Mouse (Mus musculus) hindbrain, embryonic 11.5 days (tissue): ENCODE results near the gene Trarg1. TPM values are rescaled to one million over a fixed set of nuclear protein-coding genes. Genes with fewer than 3 reads are reported as not detected.

ENCODE experiments used
- ATAC-seq: fragments of 200-750 bp; cut with Nextera tagmentation; 2 replicates; pipeline ENCODE4 v1.8.0; 2017; ENCODE audit warnings: mild to moderate bottlenecking, moderate TSS enrichment, moderate library complexity; ENCODE audit not compliant: low FRiP score
- DNase-seq: peaks from one replicate; pipeline ENCODE4 v3.0.0-alpha.2; 2015; ENCODE audit warnings: low spot score
- H3K27ac ChIP-seq: fragments of 300-500 bp; sonication (generic); 2 replicates; pipeline ENCODE4 v1.5.1; 2014; ENCODE audit warnings: mild to moderate bottlenecking, low read depth, low read length
- H3K27me3 ChIP-seq: fragments of 300-500 bp; sonication (generic); 2 replicates; pipeline ENCODE4 v1.6.1; 2014; ENCODE audit warnings: mild to moderate bottlenecking, low read length, moderate library complexity, mixed read lengths; ENCODE audit not compliant: control insufficient read depth, insufficient read depth
- H3K36me3 ChIP-seq: fragments of 300-500 bp; sonication (generic); 2 replicates; pipeline ENCODE4 v1.6.1; 2014; ENCODE audit warnings: mild to moderate bottlenecking, low read length, moderate library complexity, mixed read lengths; ENCODE audit not compliant: control insufficient read depth, insufficient read depth
- H3K4me1 ChIP-seq: fragments of 300-500 bp; sonication (generic); replicated peaks from 2 replicates; pipeline ENCODE4 v1.6.1; 2014; ENCODE audit warnings: low read length, mixed read lengths; ENCODE audit not compliant: control insufficient read depth, insufficient read depth
- H3K4me2 ChIP-seq: fragments of 300-500 bp; sonication (generic); replicated peaks from 2 replicates; pipeline ENCODE4 v1.6.1; 2014; ENCODE audit warnings: mild to moderate bottlenecking, low read depth, low read length
- H3K4me3 ChIP-seq: fragments of 300-500 bp; sonication (generic); 2 replicates; pipeline ENCODE4 v1.5.1; 2014; ENCODE audit warnings: low read depth, low read length
- H3K9ac ChIP-seq: fragments of 300-500 bp; sonication (generic); 2 replicates; pipeline ENCODE4 v1.6.1; 2014; ENCODE audit warnings: low read depth, low read length
- H3K9me3 ChIP-seq: fragments of 300-500 bp; sonication (generic); 2 replicates; pipeline ENCODE4 v1.6.1; 2016; ENCODE audit warnings: low read length; ENCODE audit not compliant: control insufficient read depth
- WGBS: fragments of 180-500 bp; shearing (Covaris S2); extraction: QIAGEN DNeasy Blood & Tissue Kit; methylation state at CpG from one replicate; pipeline ENCODE4 v1.1.7; 2014; 5-methylcytosine and 5-hydroxymethylcytosine counted together
- polyA plus RNA-seq: library from polyadenylated mRNA; unstranded; fragments of >200 nt; fragmentation: Nextera tagmentation; extraction: Ambion mirVana; gene quantifications from 2 replicates; pipeline ENCODE4 v1.2.1, GENCODE M21; 2014

Gene Trarg1
- polyA plus RNA-seq, 1 experiment from 2014 or later: not detected

DNA sequence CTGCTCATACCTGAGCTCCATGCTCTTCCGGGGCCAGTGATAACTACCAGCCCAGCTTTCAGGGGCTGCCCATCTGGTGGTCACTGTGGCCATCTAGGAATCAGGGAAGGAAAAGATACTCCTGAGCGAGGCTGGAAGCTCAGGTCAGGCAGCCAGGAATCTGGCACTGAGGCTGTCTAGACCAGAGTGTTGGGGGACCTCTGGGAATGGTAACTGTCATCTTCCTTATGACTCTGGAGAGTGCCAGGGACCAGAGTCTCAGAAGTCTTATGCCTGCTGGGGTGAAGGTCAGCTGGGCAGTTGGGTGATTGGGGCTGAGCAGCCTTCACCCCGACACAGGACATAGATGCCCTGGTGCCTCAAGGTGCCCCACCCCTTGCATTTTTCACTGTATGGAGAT lies 28.0 kb downstream of the Trarg1 start:
- Histone ChIP-seq H3K9me3 (no peaks in the 10 kb centered on the region), H3K27me3 (no peaks in the 10 kb centered on the region), H3K9ac (no peak overlapping the region), H3K4me1 (no peaks in the 10 kb centered on the region; the same call in 1 of the 2 replicates), H3K4me2 (no peak overlapping the region), H3K27ac (no peak overlapping the region), H3K4me3 (no peak overlapping the region), H3K36me3 (no peaks in the 10 kb centered on the region)
- ATAC-seq (no peak), DNase-seq (no peak)
- 80% methylated on average over 3 of the region's 3 CpGs for WGBS

- Histone ChIP-seq H3K27me3 (no peaks in the 10 kb centered on the region), H3K9me3 (no peaks in the 10 kb centered on the region), H3K4me3 (no peak overlapping the region), H3K9ac (no peak overlapping the region), H3K36me3 (no peaks in the 10 kb centered on the region), H3K4me2 (no peak overlapping the region), H3K4me1 (no peaks in the 10 kb centered on the region; the same call in 1 of the 2 replicates), H3K27ac (no peak overlapping the region)
- ATAC-seq (no peak), DNase-seq (no peak)
- WGBS: 95% methylated on average over 1 of the region's 1 CpGs
Observed at GRCm38 (mm10) chr11:76708066-76708465, 28.5 kb downstream of the Trarg1 start.

DNA sequence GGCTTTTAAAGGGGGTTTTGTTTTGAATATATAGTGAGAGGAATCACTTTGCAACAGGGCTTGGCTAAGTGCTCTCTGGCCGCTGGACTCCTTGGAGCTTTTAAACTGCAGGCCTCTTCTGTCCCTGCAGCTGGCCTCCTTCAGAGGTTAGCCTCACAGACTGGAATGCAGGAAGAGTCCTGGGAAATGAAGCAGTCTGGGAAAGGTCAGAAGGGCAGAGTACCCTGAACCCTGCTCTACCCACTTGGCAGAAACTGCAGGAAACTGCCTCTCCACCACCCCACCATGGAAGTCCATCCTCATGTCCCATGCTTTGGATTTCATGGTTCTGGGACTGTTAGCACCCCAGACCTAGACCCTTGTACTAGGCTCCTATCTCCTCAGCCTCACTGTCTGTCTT lies 29.3 kb downstream of the Trarg1 start:
- H3K4me1 ChIP-seq: no peaks in the 10 kb centered on the region; the same call in 1 of the 2 replicates
- no peak overlapping the region for H3K27ac ChIP-seq
- no peaks in the 10 kb centered on the region for H3K27me3 ChIP-seq
- ATAC-seq (no peak), DNase-seq (no peak)
- no peaks in the 10 kb centered on the region for H3K36me3 ChIP-seq
- 33% methylated on average over 1 of the region's 1 CpGs for WGBS
- no peak overlapping the region for H3K4me3 ChIP-seq
- no peaks in the 10 kb centered on the region for H3K9me3 ChIP-seq
- H3K9ac ChIP-seq: no peak overlapping the region
- H3K4me2 ChIP-seq: no peak overlapping the region

- peak; percentile 46 for DNase-seq
- H3K4me1 ChIP-seq: no peaks in the 10 kb centered on the region; the same call in 1 of the 2 replicates
- no peak overlapping the region for H3K27ac ChIP-seq
- no peaks in the 10 kb centered on the region for H3K9me3 ChIP-seq
- ATAC-seq: no peak
- 0 out of 2 replicates have a peak overlapping the region, but pooled peaks have one; percentile 14 for H3K4me2 ChIP-seq
- no peaks in the 10 kb centered on the region for H3K36me3 ChIP-seq
- WGBS: 25% methylated on average over 11 of the region's 17 CpGs
- H3K4me3 ChIP-seq: no peak overlapping the region
- no peak overlapping the region for H3K9ac ChIP-seq
- no peaks in the 10 kb centered on the region for H3K27me3 ChIP-seq
Observed at GRCm38 (mm10) chr11:76709625-76710452, 30.2 kb downstream of the Trarg1 start.

DNA sequence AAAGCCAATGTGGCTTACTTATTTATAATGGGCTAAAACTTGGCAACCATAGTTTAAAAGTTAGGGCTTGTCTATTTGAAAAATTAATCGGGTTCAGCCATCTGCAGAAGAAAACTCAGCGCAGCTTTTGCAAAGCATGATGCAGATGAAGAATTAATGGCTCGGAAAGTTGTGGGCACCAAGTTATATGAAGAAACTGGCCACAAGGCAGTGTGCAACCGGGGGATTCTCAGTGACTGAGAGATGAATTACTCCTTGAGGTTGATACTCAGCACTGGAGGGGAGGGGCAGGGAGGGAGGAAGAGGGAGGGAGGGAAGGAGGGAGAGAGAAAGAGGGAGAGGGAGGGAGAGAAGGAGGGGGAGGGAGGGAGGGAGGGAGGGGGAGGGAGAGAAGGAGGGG lies 37.4 kb downstream of the Trarg1 start:
- Histone ChIP-seq H3K9ac (no peak overlapping the region), H3K4me3 (no peak overlapping the region), H3K27ac (no peak overlapping the region), H3K27me3 (no peaks in the 10 kb centered on the region), H3K36me3 (no peaks in the 10 kb centered on the region), H3K9me3 (no peaks in the 10 kb centered on the region), H3K4me2 (no peak overlapping the region), H3K4me1 (no peaks in the 10 kb centered on the region)
- WGBS: 76% methylated on average over 4 of the region's 4 CpGs
- ATAC-seq: no peak
- no peak for DNase-seq

GRCm38 (mm10) chr11:76723911-76724310 lies 44.3 kb downstream of the Trarg1 start:
- no peak for DNase-seq
- Histone ChIP-seq H3K4me1 (no peaks in the 10 kb centered on the region), H3K4me3 (no peak overlapping the region), H3K27me3 (no peaks in the 10 kb centered on the region), H3K9me3 (no peaks in the 10 kb centered on the region), H3K4me2 (no peak overlapping the region), H3K36me3 (no peaks in the 10 kb centered on the region), H3K27ac (no peak overlapping the region), H3K9ac (no peak overlapping the region)
- 81% methylated on average over 8 of the region's 8 CpGs for WGBS
- no peak for ATAC-seq

DNA sequence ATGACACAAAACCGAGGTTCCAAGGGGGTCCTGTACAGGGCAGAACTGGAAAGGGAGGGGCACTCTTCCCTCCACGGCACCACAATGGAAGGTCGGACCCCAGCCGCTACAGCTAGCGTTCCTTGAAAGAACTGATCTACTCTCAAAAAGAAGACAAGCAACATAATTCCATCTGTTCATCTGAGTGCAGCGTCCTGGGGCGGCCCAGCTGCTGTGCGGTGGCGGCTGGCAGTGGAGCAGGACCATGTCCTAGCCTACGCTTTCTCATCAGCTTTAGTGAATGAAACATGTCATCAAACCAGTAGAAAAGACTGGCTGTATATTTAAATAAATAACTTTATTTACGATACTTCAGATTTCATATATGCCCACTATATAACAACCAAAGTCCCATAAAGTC lies 48.5 kb downstream of the Trarg1 start:
- no peak for DNase-seq
- no peak overlapping the region for H3K9ac ChIP-seq

DNA sequence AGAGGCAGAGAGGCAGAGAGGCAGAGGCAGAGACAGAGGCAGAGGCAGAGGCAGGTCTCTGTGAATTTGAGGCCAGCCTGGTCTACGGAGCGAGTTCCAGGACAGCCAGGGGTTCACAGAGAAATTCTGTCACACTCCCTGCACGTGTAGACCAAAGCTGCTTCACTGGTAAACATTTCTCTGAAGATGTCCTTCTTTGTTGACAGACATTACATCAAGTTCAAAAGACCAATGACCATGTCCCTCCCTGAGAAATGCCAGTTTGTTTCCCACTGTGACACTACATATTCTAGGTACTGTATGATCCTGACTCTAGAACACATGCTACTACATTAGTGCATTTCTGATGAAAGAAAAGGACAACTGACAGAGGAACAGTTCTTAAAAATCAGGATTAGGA lies 51.0 kb downstream of the Trarg1 start:
- H3K9me3 ChIP-seq: no peaks in the 10 kb centered on the region
- WGBS: 74% methylated on average over 3 of the region's 3 CpGs
- no peaks in the 10 kb centered on the region; the same call in 1 of the 2 replicates for H3K36me3 ChIP-seq

More for the DNA sequence above, 48.5 kb downstream of the Trarg1 start:
- Histone ChIP-seq H3K4me2 (no peak overlapping the region), H3K27me3 (no peaks in the 10 kb centered on the region), H3K9me3 (no peaks in the 10 kb centered on the region), H3K36me3 (no peaks in the 10 kb centered on the region; the same call in 1 of the 2 replicates), H3K4me3 (no peak overlapping the region), H3K4me1 (no peaks in the 10 kb centered on the region), H3K27ac (no peak overlapping the region)
- ATAC-seq: no peak
- 81% methylated on average over 11 of the region's 11 CpGs for WGBS

DNA sequence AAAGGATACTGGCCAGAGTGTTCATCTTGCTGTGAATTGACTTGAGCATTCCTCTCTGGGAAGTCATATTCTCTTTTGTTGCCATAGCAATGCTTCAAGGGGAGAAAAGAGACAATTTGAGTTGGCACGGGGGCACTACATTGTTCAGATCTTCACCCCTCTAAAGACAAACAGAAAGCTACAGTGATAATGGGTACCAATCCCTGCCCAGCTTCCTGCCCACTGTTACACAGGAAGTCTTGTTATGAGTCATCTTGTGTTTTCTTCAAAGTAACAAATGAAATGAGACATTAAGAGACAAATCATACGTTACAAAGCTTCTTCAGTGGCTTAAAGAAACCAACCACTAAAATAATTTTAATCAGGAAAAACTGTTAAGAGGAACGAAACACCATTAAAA lies 55.0 kb downstream of the Trarg1 start:
- 48% methylated on average over 3 of the region's 3 CpGs for WGBS
- DNase-seq (peak; percentile 27), ATAC-seq (no peak)
- Histone ChIP-seq H3K4me2 (no peak overlapping the region), H3K9ac (no peak overlapping the region), H3K9me3 (no peaks in the 10 kb centered on the region), H3K4me1 (no peaks in the 10 kb centered on the region), H3K4me3 (no peak overlapping the region), H3K36me3 (no peaks in the 10 kb centered on the region; the same call in 1 of the 2 replicates), H3K27ac (no peak overlapping the region), H3K27me3 (no peaks in the 10 kb centered on the region)

More for the DNA sequence above, 51.0 kb downstream of the Trarg1 start:
- H3K4me2 ChIP-seq: no peak overlapping the region
- no peak overlapping the region for H3K4me3 ChIP-seq
- H3K9ac ChIP-seq: no peak overlapping the region
- DNase-seq (no peak), ATAC-seq (no peak)
- H3K27ac ChIP-seq: no peak overlapping the region
- H3K27me3 ChIP-seq: no peaks in the 10 kb centered on the region
- H3K4me1 ChIP-seq: no peaks in the 10 kb centered on the region
